In the genomic region with DNA sequence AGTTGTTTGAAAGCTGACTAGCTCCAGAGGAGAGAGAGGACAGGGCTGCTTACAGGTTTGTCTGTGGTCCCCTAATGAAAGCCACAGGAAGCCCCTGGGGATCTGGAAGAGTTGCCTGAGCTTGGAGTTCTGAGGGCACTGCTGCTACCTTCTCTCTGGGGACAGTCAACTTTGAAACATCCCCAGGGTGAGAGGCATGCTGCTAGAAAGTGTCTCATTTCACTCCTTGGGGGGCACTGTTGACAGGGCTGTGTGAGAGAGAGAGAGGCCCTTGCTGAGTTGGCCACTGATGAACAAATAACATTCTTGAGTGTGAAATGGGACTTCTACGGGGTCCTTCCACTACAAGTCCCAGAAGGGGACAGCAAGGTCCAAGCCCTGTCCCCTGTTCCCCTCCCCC, we compare ENCODE assay signal across 15 mouse cellular contexts. TPM values are rescaled to one million over a fixed set of nuclear protein-coding genes. Genes with fewer than 3 reads are reported as not detected.
DNase-seq lines count a peak whose midpoint lies in the region; ATAC-seq and TF ChIP-seq lines count a peak whose summit lies in the region.
"Had no signal": no experiment of that assay in that cellular context is flagged by ENCODE, and none has a peak within 500 bp of the region (broad histone marks: within the 10 kb centered on the region; RNA-seq: fewer than 3 reads in every experiment).

No protein-coding gene starts in this region.

- H3K27me3 ChIP-seq in heart, embryonic 12.5 days (replicated peaks), result no peaks in the 10 kb centered on the region
- H3K27me3 ChIP-seq in lung, postnatal 0 days (replicated peaks; ENCODE audit: insufficient read depth, low read length), result no peaks in the 10 kb centered on the region
- no peaks in the 10 kb centered on the region for H3K27me3 ChIP-seq in embryonic facial prominence, embryonic 14.5 days (replicated peaks; ENCODE audit: control insufficient read depth, insufficient read depth, low read length)
- H3K27me3 ChIP-seq in liver, embryonic 12.5 days (replicated peaks), result no peaks in the 10 kb centered on the region

- H3K27ac ChIP-seq in heart, embryonic 12.5 days (ENCODE audit: poor library complexity, severe bottlenecking), result no peak overlapping the region
- H3K27ac ChIP-seq in lung, postnatal 0 days (ENCODE audit: low read length), result 0 out of 2 replicates have a peak overlapping the region, but pooled peaks have one; percentile 15
- no peak overlapping the region for H3K27ac ChIP-seq in embryonic facial prominence, embryonic 14.5 days (replicated peaks; ENCODE audit: low read depth, low read length)
- H3K27ac ChIP-seq in liver, embryonic 12.5 days, result no peak overlapping the region
- H3K27ac ChIP-seq: liver, embryonic 14.5 days; macrophage had no signal

- no peak for TF ChIP-seq EP300 in lung, postnatal 0 days (IDR thresholded peaks at IDR 0.05)

- peak overlapping the region; percentile 59; the same call in 1 of the 2 replicates for H3K9ac ChIP-seq in heart, embryonic 12.5 days
- H3K9ac ChIP-seq in lung, postnatal 0 days (replicated peaks; ENCODE audit: low read depth), result no peak overlapping the region
- H3K9ac ChIP-seq in embryonic facial prominence, embryonic 14.5 days (ENCODE audit: low read depth, low read length), result no peak overlapping the region
- peak overlapping the region; percentile 32; the same call in 1 of the 2 replicates for H3K9ac ChIP-seq in liver, embryonic 12.5 days
- H3K9ac ChIP-seq: liver, embryonic 14.5 days had no signal

- no peak for TF ChIP-seq CTCF in lung, postnatal 0 days (IDR thresholded peaks at IDR 0.05)

- H3K4me2 ChIP-seq in heart, embryonic 12.5 days, result no peak overlapping the region
- H3K4me2 ChIP-seq in lung, postnatal 0 days (replicated peaks; ENCODE audit: low read depth, low read length), result no peak overlapping the region
- no peak overlapping the region for H3K4me2 ChIP-seq in embryonic facial prominence, embryonic 14.5 days (ENCODE audit: low read depth, low read length)
- no peak overlapping the region for H3K4me2 ChIP-seq in liver, embryonic 12.5 days

- peaks cover 66% of the 10 kb centered on the region for H3K36me3 ChIP-seq in heart, embryonic 12.5 days
- H3K36me3 ChIP-seq in lung, postnatal 0 days (ENCODE audit: insufficient read depth, low read length), result peaks cover 17% of the 10 kb centered on the region; the same call in 1 of the 2 replicates
- H3K36me3 ChIP-seq in embryonic facial prominence, embryonic 14.5 days (ENCODE audit: control insufficient read depth, insufficient read depth, low read length), result peaks cover 69% of the 10 kb centered on the region
- H3K36me3 ChIP-seq in liver, embryonic 12.5 days, result peaks cover 74% of the 10 kb centered on the region

- DNase-seq in heart, postnatal 4 days, result no peak
- no peak for DNase-seq in lung, postnatal 0 days (ENCODE audit: low spot score)
- DNase-seq in lung, postnatal 10 days, result no peak
- DNase-seq in embryonic facial prominence, embryonic 14.5 days (ENCODE audit: low spot score), result peak; percentile 40
- no peak for DNase-seq in urinary bladder, adult 2 months (ENCODE audit: low spot score)
- no peak for DNase-seq in spleen, adult 12 weeks (ENCODE audit: low spot score)
- DNase-seq: cerebellum, adult 11-12 months; gastrocnemius, postnatal 36 days; kidney, postnatal 14 days; layer of hippocampus, postnatal 36 days had no signal

- ATAC-seq in heart, embryonic 12.5 days (ENCODE audit: insufficient number of reproducible peaks, low FRiP score), result no peak
- no peak for ATAC-seq in lung, postnatal 0 days
- ATAC-seq in embryonic facial prominence, embryonic 14.5 days (ENCODE audit: low read depth), result no peak
- ATAC-seq in liver, embryonic 12.5 days, result no peak
- ATAC-seq: CD4-positive, CD25-positive, alpha-beta regulatory T cell, adult 4 months had no signal

- H3K4me3 ChIP-seq in heart, embryonic 12.5 days, result no peak overlapping the region
- no peak overlapping the region for H3K4me3 ChIP-seq in lung, postnatal 0 days (ENCODE audit: low read depth, low read length)
- H3K4me3 ChIP-seq in embryonic facial prominence, embryonic 14.5 days (ENCODE audit: low read depth, low read length), result no peak overlapping the region
- peak overlapping the region; percentile 95; the same call in 1 of the 2 replicates for H3K4me3 ChIP-seq in liver, embryonic 12.5 days

- H3K9me3 ChIP-seq in heart, embryonic 12.5 days (replicated peaks), result no peaks in the 10 kb centered on the region
- H3K9me3 ChIP-seq in lung, postnatal 0 days (ENCODE audit: low read length), result no peaks in the 10 kb centered on the region
- H3K9me3 ChIP-seq in embryonic facial prominence, embryonic 14.5 days (ENCODE audit: control insufficient read depth, low read length), result no peaks in the 10 kb centered on the region
- no peaks in the 10 kb centered on the region for H3K9me3 ChIP-seq in liver, embryonic 12.5 days (replicated peaks)

- peaks cover 38% of the 10 kb centered on the region for H3K4me1 ChIP-seq in heart, embryonic 12.5 days (replicated peaks)
- peaks cover 19% of the 10 kb centered on the region; the same call in 1 of the 2 replicates for H3K4me1 ChIP-seq in lung, postnatal 0 days (ENCODE audit: insufficient read depth, low read depth, low read length)
- peaks cover 18% of the 10 kb centered on the region for H3K4me1 ChIP-seq in embryonic facial prominence, embryonic 14.5 days (ENCODE audit: control insufficient read depth, insufficient read depth, low read length)
- H3K4me1 ChIP-seq in liver, embryonic 12.5 days, result peaks cover 42% of the 10 kb centered on the region

- 79% methylated on average over 1 of the region's 1 CpGs for WGBS in heart, embryonic 12.5 days
- WGBS in lung, postnatal 0 days, result 65% methylated on average over 1 of the region's 1 CpGs
- WGBS in embryonic facial prominence, embryonic 14.5 days, result 75% methylated on average over 1 of the region's 1 CpGs
- WGBS in liver, embryonic 12.5 days (ENCODE audit: insufficient replicate concordance), result 92% methylated on average over 1 of the region's 1 CpGs

RNA-seq across cellular contexts. Expression of gene Safb, which starts 3.1 kb away (rescaled TPM):
- 93.1 and 101 TPM in 2 replicates for polyA plus RNA-seq in heart, embryonic 12.5 days (2016; fragmentation: Nextera tagmentation; extraction: Ambion mirVana)
- total RNA-seq in heart, postnatal 4 days (2021), result 10 to 100 TPM; 89.2 to 92.5 TPM
- polyA plus RNA-seq in lung, postnatal 0 days (2015; fragmentation: Nextera tagmentation; extraction: Ambion mirVana), result 43.4 and 47.1 TPM in 2 replicates
- 62.9 and 68.2 TPM in 2 replicates for polyA plus RNA-seq in embryonic facial prominence, embryonic 14.5 days (2014; fragmentation: Nextera tagmentation; extraction: Ambion mirVana)
- 73.6 and 79.1 TPM in 2 replicates for polyA plus RNA-seq in liver, embryonic 12.5 days (2016; fragmentation: Nextera tagmentation; extraction: Ambion mirVana)
- polyA plus RNA-seq in urinary bladder, adult 2 months (2012; rRNA removed), result 47.8 and 65.8 TPM in 2 replicates

RNA-seq across cellular contexts. Expression of gene Safb2, which starts 3.4 kb away (rescaled TPM):
- 61.1 and 61.2 TPM in 2 replicates for polyA plus RNA-seq in heart, embryonic 12.5 days (2016; fragmentation: Nextera tagmentation; extraction: Ambion mirVana)
- total RNA-seq in heart, postnatal 4 days (2021), result 10 to 100 TPM; 69.2 to 70.0 TPM
- 36.8 and 39.8 TPM in 2 replicates for polyA plus RNA-seq in lung, postnatal 0 days (2015; fragmentation: Nextera tagmentation; extraction: Ambion mirVana)
- polyA plus RNA-seq in embryonic facial prominence, embryonic 14.5 days (2014; fragmentation: Nextera tagmentation; extraction: Ambion mirVana), result 50.2 and 54.8 TPM in 2 replicates
- 58.9 and 63.6 TPM in 2 replicates for polyA plus RNA-seq in liver, embryonic 12.5 days (2016; fragmentation: Nextera tagmentation; extraction: Ambion mirVana)
- polyA plus RNA-seq in urinary bladder, adult 2 months (2012; rRNA removed), result 38.5 and 80.7 TPM in 2 replicates

RNA-seq across cellular contexts. Expression of gene 2410015M20Rik, which starts 21.8 kb away (rescaled TPM):
- polyA plus RNA-seq in heart, embryonic 12.5 days (2016; fragmentation: Nextera tagmentation; extraction: Ambion mirVana), result 253 and 282 TPM in 2 replicates
- total RNA-seq in heart, postnatal 4 days (2021), result 100 to 1,000 TPM; 295 to 325 TPM
- 201 and 230 TPM in 2 replicates for polyA plus RNA-seq in lung, postnatal 0 days (2015; fragmentation: Nextera tagmentation; extraction: Ambion mirVana)
- 271 and 281 TPM in 2 replicates for polyA plus RNA-seq in embryonic facial prominence, embryonic 14.5 days (2014; fragmentation: Nextera tagmentation; extraction: Ambion mirVana)
- polyA plus RNA-seq in liver, embryonic 12.5 days (2016; fragmentation: Nextera tagmentation; extraction: Ambion mirVana), result 176 and 179 TPM in 2 replicates
- polyA plus RNA-seq in urinary bladder, adult 2 months (2012; rRNA removed), result 169 and 183 TPM in 2 replicates

RNA-seq across cellular contexts. Expression of gene Rpl36, which starts 25.4 kb away (rescaled TPM):
- polyA plus RNA-seq in heart, embryonic 12.5 days (2016; fragmentation: Nextera tagmentation; extraction: Ambion mirVana), result 1,231 and 1,273 TPM in 2 replicates
- 100 to 1,000 TPM; 921 to 984 TPM for total RNA-seq in heart, postnatal 4 days (2021)
- polyA plus RNA-seq in lung, postnatal 0 days (2015; fragmentation: Nextera tagmentation; extraction: Ambion mirVana), result 1,643 and 1,764 TPM in 2 replicates
- 2,068 and 2,222 TPM in 2 replicates for polyA plus RNA-seq in embryonic facial prominence, embryonic 14.5 days (2014; fragmentation: Nextera tagmentation; extraction: Ambion mirVana)
- 1,562 and 1,574 TPM in 2 replicates for polyA plus RNA-seq in liver, embryonic 12.5 days (2016; fragmentation: Nextera tagmentation; extraction: Ambion mirVana)
- 2,531 and 2,588 TPM in 2 replicates for polyA plus RNA-seq in urinary bladder, adult 2 months (2012; rRNA removed)

RNA-seq across cellular contexts. Expression of gene Gm20219, which starts 33.6 kb away (rescaled TPM):
- 0.35 and 0.40 TPM in 2 replicates for polyA plus RNA-seq in heart, embryonic 12.5 days (2016; fragmentation: Nextera tagmentation; extraction: Ambion mirVana)
- total RNA-seq in heart, postnatal 4 days (2021), result under 1 TPM; 0.54 to 0.71 TPM
- 3.5 and 3.8 TPM in 2 replicates for polyA plus RNA-seq in lung, postnatal 0 days (2015; fragmentation: Nextera tagmentation; extraction: Ambion mirVana)
- polyA plus RNA-seq in embryonic facial prominence, embryonic 14.5 days (2014; fragmentation: Nextera tagmentation; extraction: Ambion mirVana), result 3.9 and 4.2 TPM in 2 replicates
- polyA plus RNA-seq in liver, embryonic 12.5 days (2016; fragmentation: Nextera tagmentation; extraction: Ambion mirVana), result 0.20 and 0.25 TPM in 2 replicates
- polyA plus RNA-seq in urinary bladder, adult 2 months (2012; rRNA removed), result 15.6 and 22.1 TPM in 2 replicates

Comparison
In these comparisons a context has a peak if more than half of its experiments do, and no peak if none do; other contexts are left out.
1. H3K9ac ChIP-seq: peak in heart, embryonic 12.5 days (single experiment) and liver, embryonic 12.5 days (single experiment); none in lung, postnatal 0 days (single experiment) and embryonic facial prominence, embryonic 14.5 days (single experiment).